Mouse (Mus musculus) heart, adult 2 months (tissue): Measurements from ENCODE around the gene 4930412O13Rik. TPM values are rescaled to one million over a fixed set of nuclear protein-coding genes. Genes with fewer than 3 reads are reported as not detected.
A peak's percentile ranks its signal among the peaks of the same experiment; 100 is the strongest.

Experiments
- DNase-seq, 2 experiments: peaks; one replicate each; pipeline ENCODE4 v3.0.0; 2021
- H3K27ac ChIP-seq: fragments of 200-600 bp; 2 replicates; pipeline ENCODE4 v1.8.1; 2022
- H3K27me3 ChIP-seq: fragments of 200-500 bp; 2 replicates; pipeline ENCODE4 v1.6.1; 2012; ENCODE audit warnings: mild to moderate bottlenecking, low read length, inconsistent platforms, mixed read lengths; ENCODE audit not compliant: control insufficient read depth, insufficient read depth
- H3K36me3 ChIP-seq: fragments of 200-500 bp; 2 replicates; pipeline ENCODE4 v1.6.1; 2012; ENCODE audit warnings: low read length, inconsistent platforms; ENCODE audit not compliant: control insufficient read depth, insufficient read depth
- H3K4me1 ChIP-seq: fragments of 200-500 bp; 2 replicates; pipeline ENCODE4 v1.6.1; 2011; ENCODE audit warnings: low read length; ENCODE audit not compliant: control insufficient read depth, insufficient read depth
- H3K4me3 ChIP-seq: fragments of 200-600 bp; 2 replicates; pipeline ENCODE4 v1.8.1; 2022
- H3K79me2 ChIP-seq: fragments of 200-500 bp; replicated peaks from 2 replicates; pipeline ENCODE4 v1.6.1; 2012; ENCODE audit warnings: mild to moderate bottlenecking, inconsistent platforms, low read length, moderate library complexity, mixed read lengths; ENCODE audit not compliant: control insufficient read depth, insufficient read depth
- H3K9ac ChIP-seq: fragments of 200-500 bp; 2 replicates; pipeline ENCODE4 v1.6.1; 2012; ENCODE audit warnings: low read depth, mild to moderate bottlenecking, control low read depth, inconsistent platforms, low read length, mixed read lengths
- CTCF ChIP-seq: fragments of 200-600 bp; IDR thresholded peaks from 2 replicates; pipeline ENCODE4 v1.8.1; 2022; ENCODE audit warnings: antibody characterized with exemption, mild to moderate bottlenecking, moderate library complexity
- EP300 ChIP-seq: fragments of 200-500 bp; IDR thresholded peaks from 2 replicates; pipeline ENCODE4 v1.6.1; 2011; ENCODE audit warnings: low read depth, low read length, control low read depth; ENCODE audit not compliant: insufficient read depth
- POLR2A ChIP-seq: fragments of 200-500 bp; IDR thresholded peaks from 2 replicates; pipeline ENCODE4 v1.6.1; 2011; ENCODE audit warnings: mild to moderate bottlenecking, low read depth, low read length, control low read depth; ENCODE audit not compliant: insufficient read depth
- WGBS: fragments of 180-500 bp; shearing (Covaris S2); methylation state at CpG from one replicate; pipeline ENCODE4 v1.1.7; 2018; 5-methylcytosine and 5-hydroxymethylcytosine counted together
- intact Hi-C: fragments of 180-260 bp; cut with DNase I; formaldehyde crosslinking; loops from one replicate; pipeline ENCODE4 v1.15.1; 2025
- polyA plus RNA-seq: library from polyadenylated mRNA; depleted of rRNA; stranded (reverse); fragments of >200 nt; gene quantifications from 2 replicates; pipeline ENCODE4 v1.2.3, GENCODE M21; 2012
- total RNA-seq, 2 experiments: library from RNA; stranded (reverse); gene quantifications; 2 replicates each; pipeline ENCODE4 v1.2.3; 2021

Gene 4930412O13Rik
- total and polyA plus RNA-seq, 3 experiments: not detected

DNA sequence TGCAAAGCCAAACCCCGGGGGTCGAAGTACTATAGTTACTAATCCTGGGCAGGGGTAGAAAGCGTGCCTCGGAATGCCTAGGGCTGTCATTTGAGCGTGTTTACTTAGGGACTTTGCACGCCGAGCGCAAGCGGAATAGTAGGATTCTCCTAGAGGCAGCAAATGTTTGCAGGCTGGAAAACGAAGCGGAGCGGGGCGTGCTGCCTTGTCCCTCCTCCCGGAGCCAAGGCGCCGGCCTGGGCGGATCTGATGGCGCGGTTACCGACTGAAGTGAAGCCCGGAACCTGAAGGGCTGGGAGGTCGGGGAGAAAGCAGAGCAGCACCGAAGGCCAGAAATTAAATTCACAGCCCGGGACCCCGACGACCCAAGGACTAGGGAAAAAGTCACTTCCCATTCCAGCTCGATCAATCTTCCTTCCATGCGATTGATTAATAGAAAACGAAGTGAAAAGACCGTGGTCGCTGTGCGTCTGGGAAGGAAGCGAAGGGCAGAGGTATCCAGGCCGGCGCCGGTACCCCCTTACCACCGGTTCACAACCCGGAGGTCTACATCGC, 1.4 kb downstream of the 4930412O13Rik start:
- WGBS: 2% methylated on average over 39 of the region's 39 CpGs
- no peak for TF ChIP-seq EP300
- TF ChIP-seq CTCF: no peak
- TF ChIP-seq POLR2A: no peak
- no peaks in the 10 kb centered on the region for H3K36me3 ChIP-seq
- peak; percentile 52 to 69 for DNase-seq
- H3K27ac ChIP-seq: no peak overlapping the region
- peaks cover 27% of the 10 kb centered on the region for H3K27me3 ChIP-seq
- no peaks in the 10 kb centered on the region for H3K4me1 ChIP-seq
- peak overlapping the region; percentile 29; the same call in 1 of the 2 replicates for H3K9ac ChIP-seq
- intact Hi-C loops: loop anchor here (5.0 kb wide), 1 partner anchor 125 kb away; no protein-coding TSS in a partner anchor
- H3K79me2 ChIP-seq: no peaks in the 10 kb centered on the region
- H3K4me3 ChIP-seq: peak overlapping the region; percentile 45

DNA sequence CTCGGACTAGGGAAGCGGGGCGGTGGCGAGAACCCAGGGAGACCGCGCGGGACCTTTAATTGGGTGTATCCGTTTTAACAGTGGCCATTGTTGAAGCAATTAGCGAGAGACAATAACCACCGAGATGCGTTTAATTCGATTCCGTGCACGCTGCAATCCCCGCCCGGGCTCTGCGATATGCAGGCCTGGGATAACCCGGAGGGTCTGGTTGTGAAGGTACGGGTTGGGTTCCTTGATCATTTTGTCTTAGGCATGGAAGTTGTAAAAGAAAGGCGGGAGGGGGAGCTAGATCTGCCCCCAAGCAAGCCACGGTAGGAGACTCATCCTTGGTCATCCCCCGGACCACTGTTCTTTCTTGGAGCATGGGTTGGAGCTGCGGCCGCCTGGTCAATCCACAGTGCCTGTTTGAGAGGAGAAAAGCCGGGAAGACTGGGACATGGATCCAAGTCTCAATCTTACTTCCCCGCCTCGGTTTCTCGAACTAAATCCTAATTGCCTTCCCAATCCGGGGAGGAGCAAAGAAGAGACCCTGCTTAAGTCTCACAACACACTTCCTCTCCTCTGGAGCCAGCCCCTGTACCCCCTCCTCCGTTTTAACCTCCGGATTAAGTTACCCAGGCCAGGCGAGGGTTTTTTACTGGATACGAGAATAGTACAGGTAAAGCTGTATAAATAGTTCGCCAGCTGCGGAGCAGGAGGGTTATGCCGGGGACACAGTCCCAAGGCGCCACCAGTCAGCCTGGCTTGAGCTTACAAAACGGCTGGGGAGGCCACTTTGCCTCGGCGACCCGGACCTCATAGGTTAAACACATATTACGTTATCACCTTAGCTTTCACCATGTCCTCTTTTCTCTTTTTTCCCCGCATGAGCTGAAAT, 2.1 kb downstream of the 4930412O13Rik start:
- intact Hi-C loops: loop anchor here (5.0 kb wide), 1 partner anchor 124 kb away; no protein-coding TSS in a partner anchor
- Histone ChIP-seq H3K36me3 (no peaks in the 10 kb centered on the region), H3K4me1 (no peaks in the 10 kb centered on the region), H3K79me2 (no peaks in the 10 kb centered on the region), H3K27ac (no peak overlapping the region), H3K4me3 (peak overlapping the region; percentile 45), H3K27me3 (peaks cover 31% of the 10 kb centered on the region), H3K9ac (peak overlapping the region; percentile 29; the same call in 1 of the 2 replicates)
- TF ChIP-seq EP300 (no peak), POLR2A (no peak), CTCF (no peak)
- peak in 1 of 2 experiments; percentile 56 for DNase-seq
- 4% methylated on average over 43 of the region's 43 CpGs for WGBS

DNA sequence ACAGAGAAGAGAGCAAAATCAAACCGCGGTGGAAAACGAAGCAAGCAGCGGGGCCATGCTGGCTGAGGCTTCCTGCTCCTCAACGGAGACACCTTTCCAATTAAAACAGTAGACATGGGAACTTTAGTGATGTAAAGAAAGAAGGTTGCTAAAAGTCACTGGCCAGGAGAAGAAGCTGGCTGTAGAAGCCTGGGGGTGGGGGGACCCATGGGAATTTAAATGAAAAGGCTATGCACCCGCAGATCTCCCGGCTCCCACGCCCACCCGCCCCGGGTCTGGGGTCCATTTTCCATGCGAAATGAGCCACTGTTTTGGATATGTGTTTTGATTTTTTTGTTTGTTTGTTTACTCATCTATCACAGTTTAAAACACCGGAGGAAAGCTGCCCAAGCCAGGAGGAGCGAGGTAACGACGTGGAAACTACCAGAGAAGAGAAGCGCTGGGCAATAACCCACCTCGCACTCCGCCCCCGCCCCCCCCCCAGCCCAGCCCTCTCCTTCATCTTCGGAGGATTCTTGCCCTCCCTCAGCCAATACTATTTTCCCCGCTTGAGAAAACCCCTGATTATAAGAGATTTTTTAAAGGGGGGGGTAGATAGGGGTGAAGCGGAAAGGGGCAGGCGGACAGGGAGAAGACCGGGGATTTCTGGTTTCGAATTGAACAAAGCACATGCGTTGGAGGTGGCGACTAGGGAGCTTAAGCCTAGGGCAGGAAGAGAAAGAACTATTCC, 2.9 kb downstream of the 4930412O13Rik start:
- Histone ChIP-seq H3K36me3 (no peaks in the 10 kb centered on the region), H3K4me1 (no peaks in the 10 kb centered on the region), H3K79me2 (no peaks in the 10 kb centered on the region), H3K27ac (no peak overlapping the region), H3K9ac (no peak overlapping the region), H3K4me3 (no peak overlapping the region), H3K27me3 (peaks cover 33% of the 10 kb centered on the region)
- DNase-seq: no peak
- intact Hi-C loops: loop anchor here (5.0 kb wide), 1 partner anchor 123 kb away; no protein-coding TSS in a partner anchor
- 3% methylated on average over 25 of the region's 27 CpGs for WGBS
- TF ChIP-seq POLR2A (no peak), EP300 (no peak), CTCF (no peak)

DNA sequence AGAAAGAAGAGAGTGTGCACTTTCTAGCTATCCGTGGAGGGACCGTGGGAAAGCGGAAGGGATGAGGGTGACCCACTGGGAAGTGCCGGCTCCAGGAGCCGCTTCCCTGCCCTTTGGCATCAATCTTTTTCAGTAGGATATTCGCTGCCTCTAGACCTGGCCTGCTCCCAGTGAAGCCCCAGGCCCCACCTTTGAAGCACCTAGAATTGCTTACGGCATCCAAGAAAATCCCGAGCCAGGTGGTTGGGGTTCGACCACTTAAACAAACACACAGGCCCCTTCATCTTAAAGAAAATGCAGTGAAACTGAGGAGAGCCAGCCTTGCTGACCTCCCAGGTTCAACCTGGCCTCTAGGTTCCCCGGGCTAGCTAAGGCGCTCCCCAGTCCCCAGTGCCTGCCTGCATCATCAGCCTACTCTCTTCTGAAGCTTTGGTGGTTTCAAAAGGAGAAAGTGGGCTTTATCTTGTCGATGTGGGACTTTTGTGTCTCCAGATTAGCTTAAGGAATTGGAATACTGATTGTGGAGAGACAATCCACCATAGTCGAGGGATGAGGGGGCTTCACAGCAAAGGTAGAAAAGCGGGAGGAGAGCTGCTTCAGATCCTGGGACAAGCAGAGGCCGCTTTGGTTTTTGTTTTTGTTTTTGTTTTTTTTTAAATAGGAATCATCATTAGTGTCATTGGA, 3.6 kb downstream of the 4930412O13Rik start:
- no peak overlapping the region for H3K27ac ChIP-seq
- H3K79me2 ChIP-seq: no peaks in the 10 kb centered on the region
- DNase-seq: no peak
- no peaks in the 10 kb centered on the region for H3K4me1 ChIP-seq
- H3K36me3 ChIP-seq: no peaks in the 10 kb centered on the region
- no peak overlapping the region for H3K4me3 ChIP-seq
- TF ChIP-seq POLR2A: no peak
- TF ChIP-seq CTCF: no peak
- TF ChIP-seq EP300: no peak
- WGBS: 21% methylated on average over 15 of the region's 15 CpGs
- peaks cover 38% of the 10 kb centered on the region for H3K27me3 ChIP-seq
- intact Hi-C loops: loop anchor here (5.0 kb wide), 1 partner anchor 123 kb away; no protein-coding TSS in a partner anchor
- H3K9ac ChIP-seq: no peak overlapping the region

DNA sequence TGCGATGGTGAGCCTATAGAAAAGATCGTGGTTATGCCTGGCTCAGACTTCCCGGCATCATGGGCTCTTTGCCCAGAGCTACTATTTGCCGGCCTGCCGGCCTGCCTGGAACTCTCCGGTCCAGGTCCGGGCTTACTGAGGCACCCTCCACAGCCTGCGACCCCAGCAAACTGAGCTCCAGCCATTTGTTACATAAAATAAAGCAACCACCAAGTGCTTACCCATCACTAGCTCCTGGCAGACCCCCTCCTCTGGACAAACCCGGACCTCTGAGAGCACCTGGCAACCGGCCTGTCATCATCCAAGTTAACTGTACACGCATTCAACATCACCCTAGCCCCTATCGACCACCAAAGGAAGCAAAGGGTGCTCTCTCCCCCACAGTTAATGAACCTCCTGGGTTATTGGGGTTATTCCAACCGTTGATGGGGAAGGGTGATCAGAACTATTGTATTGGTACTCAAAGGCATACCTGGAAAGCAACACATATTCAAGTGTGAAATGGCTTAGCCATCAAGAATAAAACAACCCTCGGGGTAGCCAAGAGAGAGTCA, 4.2 kb downstream of the 4930412O13Rik start:
- intact Hi-C loops: no loop called here
- DNase-seq: no peak
- Histone ChIP-seq H3K27me3 (peaks cover 42% of the 10 kb centered on the region), H3K9ac (no peak overlapping the region), H3K36me3 (no peaks in the 10 kb centered on the region), H3K27ac (no peak overlapping the region), H3K79me2 (no peaks in the 10 kb centered on the region), H3K4me3 (no peak overlapping the region), H3K4me1 (no peaks in the 10 kb centered on the region)
- TF ChIP-seq EP300: no peak
- TF ChIP-seq CTCF: no peak
- TF ChIP-seq POLR2A: no peak
- WGBS: 28% methylated on average over 14 of the region's 14 CpGs
